Mouse (Mus musculus) C2C12 (cell line): Measurements from ENCODE around the gene Ccl11. TPM values are rescaled to one million over a fixed set of nuclear protein-coding genes. Genes with fewer than 3 reads are reported as not detected.

Experiments used
- H3K27me3 ChIP-seq: one replicate; pipeline ENCODE4 v1.6.1; 2011; ENCODE audit not compliant: control insufficient read depth, insufficient read depth, insufficient read length
- H3K36me3 ChIP-seq: one replicate; pipeline ENCODE4 v1.6.1; 2011; ENCODE audit not compliant: control insufficient read depth, insufficient read depth
- H3K4me3 ChIP-seq: one replicate; pipeline ENCODE4 v1.5.1; 2011; ENCODE audit warnings: mild to moderate bottlenecking, control low read depth; ENCODE audit not compliant: poor library complexity, insufficient read depth, severe bottlenecking
- H3K79me2 ChIP-seq: one replicate; pipeline ENCODE4 v1.6.1; 2011; ENCODE audit not compliant: control insufficient read depth, insufficient read depth
- H3K79me3 ChIP-seq: one replicate; pipeline ENCODE4 v1.6.1; 2011; ENCODE audit warnings: low read depth, control low read depth
- H3ac ChIP-seq: one replicate; pipeline ENCODE3; 2011; ENCODE audit warnings: low read depth; ENCODE audit not compliant: control insufficient read depth, insufficient read length
- CEBPB ChIP-seq: IDR thresholded peaks from one replicate; pipeline ENCODE4 v1.6.1; 2011; ENCODE audit warnings: low read depth, mild to moderate bottlenecking, control low read depth, moderate library complexity
- CTCF ChIP-seq: IDR thresholded peaks from one replicate; pipeline ENCODE4 v1.5.1; 2011; ENCODE audit not compliant: control insufficient read depth, insufficient read depth, insufficient read length
- FOSL1 ChIP-seq: IDR thresholded peaks from one replicate; pipeline ENCODE4 v1.8.0; 2011; ENCODE audit warnings: mild to moderate bottlenecking, low read length; ENCODE audit not compliant: poor library complexity, insufficient read depth, severe bottlenecking
- MAX ChIP-seq: IDR thresholded peaks from one replicate; pipeline ENCODE4 v1.6.1; 2011; ENCODE audit warnings: mild to moderate bottlenecking, control low read depth
- MYOD1 ChIP-seq: IDR thresholded peaks from one replicate; pipeline ENCODE4 v1.6.1; 2011; ENCODE audit warnings: low read depth; ENCODE audit not compliant: control insufficient read depth, insufficient read length
- MYOG ChIP-seq: IDR thresholded peaks from one replicate; pipeline ENCODE4 v1.6.1; 2011; ENCODE audit not compliant: control insufficient read depth, insufficient read length; ENCODE audit errors: extremely low read depth
- USF1 ChIP-seq: IDR thresholded peaks from one replicate; pipeline ENCODE4 v1.6.1; 2011; ENCODE audit warnings: low read depth, mild to moderate bottlenecking, control low read depth, moderate library complexity
- polyA plus RNA-seq: library from polyadenylated mRNA; unstranded; fragments of >200 nt; fragmentation: generic; extraction: Trizol; gene quantifications from one replicate; pipeline ENCODE4 v1.2.1, GENCODE M21; 2012; ENCODE audit warnings: missing spikeins

The Ccl11 gene
- polyA plus RNA-seq, 1 experiment, result 0.04 TPM

DNA sequence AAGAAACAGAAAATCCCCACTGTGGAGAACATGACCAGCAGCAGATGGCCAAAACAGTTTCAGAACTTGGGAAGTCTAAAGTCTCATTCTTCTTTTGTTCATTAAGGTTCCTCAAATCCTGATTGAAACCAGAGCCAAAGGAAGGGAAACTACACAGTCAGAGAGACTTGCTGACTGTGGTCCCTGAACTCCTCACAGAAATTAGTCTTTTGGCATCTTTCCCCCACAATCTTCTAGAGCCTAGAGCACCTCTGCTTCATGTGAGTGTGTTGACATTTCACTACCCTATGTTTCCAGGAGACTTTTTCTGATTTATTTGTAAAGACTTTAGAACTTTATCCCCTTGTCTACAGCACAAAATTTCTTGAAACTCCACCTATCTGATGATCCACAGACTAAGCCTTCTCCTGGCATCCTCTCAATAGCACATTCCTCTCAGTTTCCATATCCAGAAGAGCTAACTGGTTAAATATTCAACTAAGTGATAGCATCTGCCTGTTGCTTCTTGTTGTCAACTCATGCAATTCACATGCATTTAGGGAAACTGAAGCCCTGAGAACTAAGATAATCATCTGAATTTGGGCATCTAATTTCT, 20.6 kb downstream of the Ccl11 start:
- no peak overlapping the region for H3K4me3 ChIP-seq
- H3K36me3 ChIP-seq, result no peaks in the 10 kb centered on the region
- H3K27me3 ChIP-seq, result no peaks in the 10 kb centered on the region
- H3K79me3 ChIP-seq, result no peaks in the 10 kb centered on the region
- TF ChIP-seq CEBPB (no peak), CTCF (no peak), FOSL1 (no peak), USF1 (no peak), MAX (no peak), MYOD1 (no peak), MYOG (no peak)
- no peaks in the 10 kb centered on the region for H3K79me2 ChIP-seq
- no peak overlapping the region for H3ac ChIP-seq

GRCm38 (mm10) chr11:82080865-82081264, 23.2 kb downstream of the Ccl11 start:
- H3K36me3 ChIP-seq, result no peaks in the 10 kb centered on the region
- H3K79me3 ChIP-seq, result no peaks in the 10 kb centered on the region
- H3K79me2 ChIP-seq, result no peaks in the 10 kb centered on the region
- no peak overlapping the region for H3ac ChIP-seq
- no peak overlapping the region for H3K4me3 ChIP-seq
- no peaks in the 10 kb centered on the region for H3K27me3 ChIP-seq
- no peak for TF ChIP-seq MYOD1
- no peak for TF ChIP-seq MAX
- TF ChIP-seq FOSL1, result peak; percentile 18
- no peak for TF ChIP-seq MYOG
- peak; percentile 88 for TF ChIP-seq CEBPB

GRCm38 (mm10) chr11:82084360-82084759, 26.7 kb downstream of the Ccl11 start:
- Histone ChIP-seq H3K4me3 (no peak overlapping the region), H3K27me3 (no peaks in the 10 kb centered on the region), H3K36me3 (no peaks in the 10 kb centered on the region), H3K79me3 (no peaks in the 10 kb centered on the region), H3ac (no peak overlapping the region), H3K79me2 (no peaks in the 10 kb centered on the region)
- TF ChIP-seq CTCF, result no peak
- no peak for TF ChIP-seq CEBPB
- no peak for TF ChIP-seq MYOG
- no peak for TF ChIP-seq USF1
- TF ChIP-seq FOSL1, result no peak
- no peak for TF ChIP-seq MAX
- TF ChIP-seq MYOD1, result no peak

DNA sequence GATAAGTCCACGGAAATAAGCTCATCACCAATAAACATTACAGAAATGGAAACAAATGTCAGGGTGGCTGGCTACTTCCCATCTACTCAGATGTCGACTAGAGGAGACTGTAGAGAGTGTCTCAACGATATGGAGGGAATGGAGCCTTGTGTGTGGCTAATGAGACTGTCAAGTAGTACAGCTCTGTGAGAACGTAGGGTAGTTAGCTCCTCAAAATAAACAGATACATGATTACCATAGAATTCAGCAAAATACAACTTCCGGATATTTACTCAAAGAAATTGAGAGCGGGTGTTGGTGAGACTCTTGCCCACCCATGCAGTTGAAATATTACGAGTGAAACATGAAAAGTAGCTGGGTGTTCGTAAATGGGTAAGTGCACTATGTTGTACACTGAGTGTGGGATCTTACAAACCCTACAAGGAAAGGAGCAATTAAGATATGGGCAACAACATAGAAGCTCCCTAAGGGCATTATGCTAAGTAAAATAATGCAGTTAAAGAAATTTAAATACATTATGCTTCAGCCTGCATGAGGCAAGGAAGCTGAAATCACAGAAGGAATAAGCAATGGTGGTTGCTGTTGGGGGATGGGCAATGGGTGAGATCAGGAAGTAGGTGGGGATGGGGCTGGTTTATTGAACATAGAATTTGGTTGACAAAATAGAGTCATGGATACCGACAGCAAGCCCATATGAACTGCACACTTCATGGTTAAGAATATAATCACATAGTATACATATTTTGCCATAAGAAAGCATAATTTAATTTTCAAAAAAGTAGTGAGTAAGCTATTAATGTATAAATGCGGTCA, 42.1 kb downstream of the Ccl11 start:
- no peaks in the 10 kb centered on the region for H3K36me3 ChIP-seq
- TF ChIP-seq CTCF (no peak), CEBPB (no peak), MYOD1 (no peak)
- no peaks in the 10 kb centered on the region for H3K79me2 ChIP-seq
- H3K27me3 ChIP-seq, result no peaks in the 10 kb centered on the region
- H3K4me3 ChIP-seq, result no peak overlapping the region
- no peaks in the 10 kb centered on the region for H3K79me3 ChIP-seq
- no peak overlapping the region for H3ac ChIP-seq

DNA sequence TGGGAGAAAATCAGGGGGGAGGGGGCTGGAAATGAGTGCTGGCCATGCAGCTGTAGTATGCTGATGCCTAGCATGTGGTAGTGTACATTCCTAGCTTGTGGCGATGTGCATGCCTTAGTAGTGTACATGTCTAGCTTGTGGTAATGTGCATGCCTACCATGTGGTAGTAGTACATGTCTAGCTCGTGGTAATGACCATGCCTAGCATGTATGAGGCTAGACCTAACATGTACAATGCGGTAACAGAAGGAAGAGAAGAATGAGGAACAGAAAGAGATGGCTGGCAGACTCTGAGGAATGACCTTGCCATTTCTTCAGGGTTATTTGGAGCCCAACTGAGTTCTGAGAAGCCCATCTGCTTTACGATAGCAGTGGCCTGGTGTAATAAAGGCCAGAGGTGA, 43.5 kb downstream of the Ccl11 start:
- Histone ChIP-seq H3K79me3 (no peaks in the 10 kb centered on the region), H3K36me3 (no peaks in the 10 kb centered on the region), H3K27me3 (no peaks in the 10 kb centered on the region), H3K4me3 (no peak overlapping the region), H3K79me2 (no peaks in the 10 kb centered on the region), H3ac (no peak overlapping the region)
- no peak for TF ChIP-seq MYOD1
- TF ChIP-seq USF1, result no peak
- no peak for TF ChIP-seq FOSL1

DNA sequence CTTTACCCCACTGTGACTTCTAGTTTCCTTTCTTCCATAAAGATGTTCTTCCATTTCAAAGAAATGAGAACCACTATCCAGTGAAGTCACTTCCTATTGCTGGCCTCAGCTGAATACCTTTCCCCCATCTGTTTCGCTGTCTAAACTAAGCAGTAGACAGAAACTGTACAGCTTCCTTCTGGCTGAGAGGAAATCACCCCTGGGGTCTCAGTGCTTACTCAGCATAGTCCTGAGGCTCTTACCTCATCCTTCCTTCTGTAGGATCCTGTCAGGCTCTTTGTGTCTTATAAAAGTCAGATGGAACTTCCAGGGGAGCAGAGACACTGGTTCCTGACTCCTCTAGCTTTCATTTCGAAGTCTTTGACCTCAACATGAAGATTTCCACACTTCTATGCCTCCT, 43.9 kb downstream of the Ccl11 start, which contains the start of gene Ccl12:
Gene Ccl12 (plus strand): TSS at position 317 of the 400 bp plus-strand sequence.
- Histone ChIP-seq H3K36me3 (no peaks in the 10 kb centered on the region), H3K79me2 (no peaks in the 10 kb centered on the region)
- no peak for TF ChIP-seq FOSL1
- no peak for TF ChIP-seq CEBPB
- no peak for TF ChIP-seq USF1
- no peak for TF ChIP-seq MAX
- TF ChIP-seq MYOG, result no peak
- TF ChIP-seq MYOD1, result no peak
- TF ChIP-seq CTCF, result no peak

More for the DNA sequence above, 43.9 kb downstream of the Ccl11 start, which contains the start of gene Ccl12:
- Histone ChIP-seq H3K79me3 (no peaks in the 10 kb centered on the region), H3ac (no peak within 1 kb of the TSS), H3K4me3 (no peak within 1 kb of the TSS), H3K27me3 (no peaks in the 10 kb centered on the region)
